Mouse (Mus musculus) telencephalon, adult 2 months (tissue): ENCODE results near the gene Pemt.

ENCODE experiments used
- DNase-seq: peaks from one replicate; pipeline ENCODE4 v3.0.0-alpha.2; 2011; ENCODE audit warnings: low read depth, low spot score

Pemt gene

DNA sequence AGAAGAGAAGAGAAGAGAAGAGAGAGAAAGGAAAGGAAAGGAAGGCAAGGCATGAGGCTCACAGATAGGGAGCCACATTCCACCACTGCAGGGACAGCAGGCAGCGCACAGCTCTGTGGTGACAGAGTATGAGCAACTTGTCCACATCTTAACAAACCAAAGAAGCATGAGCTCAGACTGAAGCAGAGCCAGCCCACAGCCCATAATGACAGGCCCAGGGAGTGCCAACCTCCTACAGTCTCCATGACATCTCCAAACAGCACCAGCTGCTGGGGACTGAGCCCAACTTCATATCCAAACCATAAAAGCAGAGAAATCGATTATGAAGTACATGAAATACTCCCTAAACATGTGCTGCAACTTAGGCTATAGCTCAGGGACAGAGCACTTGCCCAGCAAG is 11.7 kb upstream of the Pemt start:
- peak; percentile 72 for DNase-seq

DNA sequence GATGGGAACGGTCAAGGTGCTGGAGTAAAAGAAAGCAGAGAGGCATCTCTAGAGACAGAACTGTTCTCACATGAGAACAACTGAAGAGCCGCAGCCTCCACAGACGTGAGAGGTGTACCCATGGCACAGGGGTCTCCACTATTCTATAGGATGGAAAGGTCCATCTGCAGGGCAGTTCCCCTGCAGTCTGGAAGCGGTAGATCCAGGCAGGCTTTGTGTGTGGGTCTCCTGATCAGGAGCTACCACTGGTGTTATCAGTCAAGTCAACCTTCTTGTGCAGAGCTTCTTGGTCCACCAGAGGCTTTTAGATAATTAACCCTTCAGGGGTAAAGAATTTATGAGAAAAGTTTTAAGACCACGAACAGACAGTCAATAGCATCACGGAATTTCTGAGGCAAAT is 10.2 kb upstream of the Pemt start:
- no peak for DNase-seq

DNA sequence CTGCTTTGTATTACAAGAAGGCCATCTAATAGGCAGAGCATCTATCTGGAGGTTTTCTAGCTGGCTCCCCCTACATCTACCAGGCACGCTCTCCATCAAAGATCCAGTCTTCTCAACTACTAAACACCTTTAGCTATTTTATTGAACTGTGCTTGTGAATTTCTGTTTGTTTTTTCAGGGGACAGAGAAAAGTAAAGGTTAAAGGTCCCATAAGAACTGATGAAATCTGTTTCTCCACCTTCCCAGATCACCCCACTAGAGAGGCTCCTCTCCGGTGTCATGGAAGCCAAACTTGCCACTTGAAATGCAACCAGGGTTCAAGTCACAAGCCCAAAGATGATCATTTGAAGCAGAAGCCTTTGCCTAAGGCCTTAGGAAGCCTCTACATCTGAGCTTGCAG is 2.6 kb upstream of the Pemt start:
- no peak for DNase-seq

DNA sequence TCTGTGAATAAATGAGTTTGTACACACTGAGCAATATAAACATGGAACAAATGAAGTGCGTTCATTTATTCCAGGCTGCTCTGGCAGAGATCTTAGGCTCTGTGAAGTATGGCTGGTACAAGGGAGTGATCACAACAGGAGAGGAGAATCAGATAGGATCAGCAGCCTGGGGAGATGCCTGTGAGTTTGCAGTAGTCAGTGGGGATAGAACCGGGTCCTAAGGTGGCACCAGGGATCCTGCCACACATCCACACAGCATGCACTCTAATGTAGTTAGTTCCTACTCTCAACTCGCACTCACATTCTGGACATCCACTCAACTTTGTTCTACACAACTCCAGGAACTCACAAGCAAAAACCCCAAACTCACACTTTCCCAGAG is 622 bp downstream of the Pemt start:
- no peak for DNase-seq

DNA sequence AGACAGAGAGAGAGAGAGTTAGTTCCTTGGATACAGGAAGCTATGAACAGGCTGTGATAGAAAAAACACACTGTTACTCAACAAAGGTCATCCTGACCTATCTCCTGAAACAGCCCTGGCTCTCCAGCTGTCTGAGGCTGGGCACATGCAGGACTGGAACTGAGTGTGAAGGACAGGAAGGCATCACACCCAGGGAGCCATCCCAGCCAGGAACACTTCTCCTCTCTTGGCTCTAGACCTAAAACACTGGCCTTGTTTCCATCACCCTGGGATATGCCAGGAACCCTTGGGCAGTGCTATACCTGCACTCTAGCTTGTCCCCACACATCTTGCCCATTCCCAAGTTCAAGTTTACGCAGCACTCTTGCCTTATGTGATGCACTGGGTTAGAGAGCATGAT is 1.5 kb downstream of the Pemt start:
- DNase-seq = no peak

DNA sequence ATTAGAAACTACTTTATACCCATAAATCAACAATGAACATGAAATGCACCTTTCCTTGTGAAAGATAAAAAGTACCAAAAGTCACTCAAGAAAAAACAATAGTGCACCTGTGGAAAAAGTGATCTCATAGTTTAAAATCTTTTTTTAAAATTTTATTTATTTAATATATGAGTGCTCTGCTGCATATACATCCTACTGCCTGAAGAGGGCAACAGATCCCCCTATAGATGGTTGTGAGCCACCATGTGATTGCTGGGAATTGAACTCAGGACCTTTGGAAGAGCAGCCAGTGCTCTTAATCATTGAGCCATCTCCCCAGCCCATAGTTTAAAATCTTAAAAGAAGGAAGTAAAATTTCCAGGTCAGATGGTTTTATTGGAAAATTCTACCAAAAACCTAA is 4.0 kb downstream of the Pemt start:
- DNase-seq = no peak

DNA sequence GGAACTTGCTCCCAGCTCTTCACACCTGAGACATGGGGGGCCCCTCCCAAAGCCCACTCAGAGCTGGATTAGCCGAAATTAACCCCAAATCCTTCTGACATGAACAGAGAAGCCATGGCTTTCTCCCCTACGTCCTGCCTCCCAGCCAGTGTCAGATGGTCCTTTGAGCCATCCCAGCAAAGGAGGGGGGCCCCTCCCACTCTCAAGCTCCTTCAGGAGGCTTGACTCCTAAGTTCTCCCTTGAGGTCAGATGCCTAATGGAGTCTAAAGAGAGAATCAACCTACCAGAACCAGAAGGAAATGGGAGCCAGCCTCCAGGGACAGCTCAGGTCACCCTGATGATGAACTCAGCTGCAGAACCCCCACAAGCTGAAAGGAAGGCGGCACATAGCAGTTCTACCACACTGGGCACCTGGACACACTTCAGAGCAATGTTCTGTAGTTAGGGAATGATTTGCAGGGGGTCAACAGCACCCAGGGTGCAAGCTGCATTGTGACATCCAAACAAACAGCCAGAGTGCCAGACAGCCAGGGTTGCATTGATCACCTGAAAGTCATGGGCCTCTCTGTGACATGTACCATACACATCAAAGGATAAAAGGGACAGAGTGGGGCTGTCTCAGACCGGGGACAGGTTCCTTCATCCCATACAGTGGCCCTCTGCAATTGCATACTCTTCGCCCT is 9.6 kb downstream of the Pemt start:
- DNase-seq = no peak

DNA sequence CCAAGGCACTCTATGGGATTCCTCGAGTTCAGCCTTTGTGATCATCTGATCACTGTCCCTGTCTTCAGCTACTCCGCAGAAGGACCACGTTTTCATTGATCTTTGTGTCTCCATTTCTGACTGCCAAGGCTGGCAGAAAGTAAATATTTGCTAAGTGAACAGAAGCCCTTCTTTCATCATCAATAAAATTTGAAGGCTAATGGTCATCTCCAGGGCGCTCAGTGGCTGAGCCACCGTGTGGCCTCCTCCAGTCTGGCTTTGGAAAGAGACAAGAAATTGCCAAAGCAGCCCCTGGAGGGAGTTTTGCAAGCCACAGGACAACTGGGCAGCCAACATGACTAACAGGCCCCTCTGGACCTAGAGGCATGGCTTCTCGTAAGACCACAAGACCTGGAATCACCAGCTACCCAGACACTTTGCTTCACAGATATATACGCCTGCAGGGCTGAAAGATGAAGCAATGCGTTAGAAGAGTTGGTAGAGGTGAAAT is 11.3 kb downstream of the Pemt start:
- no peak for DNase-seq

DNA sequence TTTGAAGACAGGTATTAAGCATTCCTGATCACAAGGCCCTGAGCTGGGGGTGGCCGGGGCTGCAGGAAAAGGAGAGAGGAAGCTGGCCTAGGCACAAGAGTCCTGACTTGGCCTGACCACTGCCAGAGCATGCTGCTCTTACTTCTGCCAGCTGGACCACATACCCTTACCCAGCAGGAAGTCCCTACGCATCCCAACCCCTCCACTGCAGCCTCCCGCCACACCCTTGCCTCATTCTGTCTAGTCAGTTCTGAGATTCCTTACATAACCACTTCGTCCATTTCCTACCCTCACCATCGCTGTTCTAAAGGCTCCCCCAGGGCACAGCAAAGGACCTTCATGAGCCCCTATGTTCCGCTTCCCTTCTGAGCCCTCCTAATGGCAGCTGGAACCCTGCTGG is 12.0 kb downstream of the Pemt start:
- no peak for DNase-seq

DNA sequence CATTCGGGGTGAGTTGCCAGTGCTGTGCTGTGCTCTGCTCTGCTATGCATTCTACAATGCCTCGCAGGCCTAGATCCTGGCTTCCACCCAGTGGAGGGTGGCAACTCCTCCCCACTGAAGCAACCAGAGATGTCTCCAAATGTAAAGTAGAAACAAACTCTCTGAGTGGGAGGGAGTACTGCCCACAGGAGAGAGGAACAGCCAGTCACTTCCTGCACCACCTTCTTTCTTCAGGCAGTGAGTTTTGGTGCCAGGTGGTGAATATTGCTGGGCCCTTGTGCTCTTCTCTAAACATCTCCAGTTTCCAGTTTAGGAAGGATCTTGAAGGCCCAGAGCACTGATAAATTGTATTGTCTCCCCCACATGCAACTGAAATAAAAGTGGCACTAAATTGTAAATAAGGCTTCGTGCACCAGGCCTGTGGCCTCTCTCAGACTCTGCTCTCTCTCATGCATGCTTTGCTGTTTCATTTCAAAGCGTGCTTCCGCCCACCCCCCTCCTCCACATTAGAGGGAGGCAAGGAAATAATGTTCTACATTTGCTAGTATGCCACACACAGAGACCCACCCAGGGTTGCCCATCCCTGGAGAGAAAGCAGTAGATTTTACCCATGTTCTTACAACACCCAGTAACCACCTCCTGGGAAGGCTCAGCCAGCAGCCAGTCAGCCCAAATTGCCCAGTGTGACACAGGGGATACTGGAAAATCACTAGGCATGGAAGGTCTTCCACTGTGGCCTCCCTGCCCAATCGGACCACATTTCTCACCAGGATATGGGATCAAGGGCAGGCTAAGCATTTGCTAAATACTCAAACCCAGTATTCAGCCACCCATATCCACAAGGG is 13.5 kb downstream of the Pemt start:
- DNase-seq = peak; percentile 81

DNA sequence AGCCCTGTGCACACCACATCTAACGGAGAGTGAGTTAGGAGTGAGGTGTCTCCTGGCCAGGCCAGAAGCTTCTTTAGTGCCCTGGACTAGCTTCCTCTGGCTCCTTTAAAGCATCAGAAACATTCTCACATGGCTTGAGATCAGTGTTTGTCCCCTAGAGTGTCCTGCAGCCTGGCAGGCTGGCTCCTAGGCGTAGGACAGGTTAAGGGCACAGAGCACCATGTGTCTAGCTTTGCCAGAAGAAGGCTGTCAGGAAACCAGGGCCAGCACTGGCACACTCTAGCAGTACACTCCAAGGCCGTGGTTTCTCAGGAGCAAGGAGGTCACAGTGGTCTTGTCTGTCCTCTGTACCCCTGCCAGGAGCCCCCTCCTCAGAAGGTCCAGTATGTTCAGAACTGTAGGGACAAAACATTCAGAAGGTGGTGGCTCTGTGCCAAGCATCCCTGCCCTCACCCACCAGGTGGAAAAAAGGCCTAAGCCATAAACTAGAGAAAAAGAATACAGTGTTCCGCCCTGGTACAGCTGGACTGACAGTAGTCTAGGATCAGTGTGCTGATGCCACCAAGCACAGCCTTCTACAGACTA is 15.4 kb downstream of the Pemt start:
- DNase-seq = no peak

DNA sequence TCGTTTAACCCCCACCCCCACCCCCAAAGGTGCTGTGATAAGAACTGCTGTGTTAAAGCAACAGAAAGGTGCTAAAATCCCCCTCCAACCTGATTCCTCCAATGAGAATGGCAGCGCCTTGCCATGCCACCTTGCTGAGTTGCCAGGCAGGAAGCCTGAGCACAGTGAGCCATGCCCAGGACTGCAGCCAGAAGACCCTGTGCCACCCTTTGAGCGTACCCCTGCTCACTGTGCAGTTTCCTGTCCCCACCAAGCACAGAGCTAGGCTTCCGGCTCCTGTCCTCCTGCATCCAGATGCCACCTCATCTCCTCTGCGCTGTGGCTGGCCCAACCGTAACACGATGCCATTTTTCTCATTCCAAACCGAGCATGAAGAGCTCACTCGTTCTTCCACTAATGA is 16.3 kb downstream of the Pemt start:
- no peak for DNase-seq

DNA sequence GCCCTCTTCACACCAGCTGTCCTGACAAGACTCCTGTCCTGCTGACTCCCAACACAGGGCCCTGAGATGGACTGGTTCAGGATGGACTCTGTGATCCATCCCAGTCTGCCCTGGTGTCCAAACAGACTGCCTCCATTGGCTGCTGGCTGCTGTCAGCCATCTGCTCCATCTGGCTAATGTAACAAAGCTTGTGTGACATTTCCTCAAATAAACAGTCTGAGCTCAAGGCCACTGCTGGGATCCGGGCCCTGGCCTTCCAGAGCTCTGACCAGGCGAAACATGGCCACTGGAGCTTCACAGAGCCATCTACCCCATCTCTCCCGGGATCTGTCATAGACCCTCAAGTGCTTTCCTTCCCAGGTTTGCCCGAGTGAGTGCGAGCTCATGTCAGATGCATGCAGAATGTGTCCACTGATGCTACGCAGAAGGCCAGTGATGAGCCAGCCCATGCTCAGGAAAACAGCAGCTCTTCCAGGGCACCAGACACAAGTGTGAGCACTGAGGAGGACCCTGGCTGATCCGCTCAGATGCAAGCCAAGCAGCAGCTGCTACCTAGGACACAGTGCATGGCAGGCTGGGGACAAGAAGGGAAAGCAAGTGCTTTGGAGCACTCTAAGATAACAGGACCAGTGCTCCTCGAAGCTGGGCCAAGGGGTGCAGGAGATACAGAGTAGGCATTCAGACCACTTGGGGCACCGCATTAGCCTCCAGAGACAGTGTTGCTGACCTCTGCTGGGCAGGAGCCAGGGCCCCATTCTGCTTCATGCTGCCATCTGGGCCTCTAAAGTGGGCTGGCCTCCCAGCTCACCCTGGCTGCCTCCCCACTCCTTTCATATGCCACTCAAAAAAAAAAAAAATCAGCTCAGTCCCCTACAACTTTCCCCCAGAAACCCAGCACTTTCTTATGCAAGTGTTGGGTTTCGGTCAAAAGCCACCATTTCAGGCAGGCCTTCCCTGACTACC is 18.1 kb downstream of the Pemt start:
- DNase-seq = no peak

DNA sequence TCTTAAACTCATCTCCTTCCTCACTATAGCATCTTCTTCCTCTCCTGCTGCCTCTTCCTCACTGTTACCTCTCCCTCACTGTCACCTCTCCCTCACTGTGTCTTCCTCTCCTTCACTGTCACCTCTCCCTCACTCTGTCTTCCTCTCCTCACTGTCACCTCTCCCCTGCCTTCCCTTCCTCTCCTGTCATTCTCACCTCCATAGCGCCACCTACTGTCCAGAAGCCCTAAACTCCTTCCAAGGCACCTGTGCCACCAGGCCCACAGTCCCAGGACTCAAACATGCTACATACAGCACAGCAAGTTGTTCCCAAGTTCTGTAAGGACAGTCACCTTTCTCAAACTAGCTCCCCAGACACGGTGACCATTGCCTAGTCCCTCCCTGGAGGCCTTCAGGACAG is 19.0 kb downstream of the Pemt start:
- DNase-seq = peak; percentile 40

DNA sequence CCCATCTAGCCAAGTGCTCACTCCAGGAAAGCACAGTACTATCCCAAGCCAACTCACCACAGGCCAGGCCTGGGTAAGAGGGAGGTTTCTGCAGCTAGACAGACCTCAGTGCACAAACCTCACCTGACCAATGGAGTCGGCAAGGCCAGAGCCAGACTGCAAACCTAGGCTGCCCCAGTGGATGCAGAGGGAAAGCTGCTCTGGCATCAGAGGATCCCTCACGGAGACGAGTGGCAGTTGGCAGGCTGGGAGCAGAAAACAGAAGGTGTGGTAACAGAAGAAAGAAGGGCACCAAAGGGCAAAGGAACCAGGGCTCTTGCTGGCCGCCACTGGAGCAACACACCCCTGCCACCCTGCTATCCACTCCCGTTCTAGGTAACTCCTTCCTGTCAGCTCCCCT is 20.1 kb downstream of the Pemt start:
- DNase-seq = no peak

DNA sequence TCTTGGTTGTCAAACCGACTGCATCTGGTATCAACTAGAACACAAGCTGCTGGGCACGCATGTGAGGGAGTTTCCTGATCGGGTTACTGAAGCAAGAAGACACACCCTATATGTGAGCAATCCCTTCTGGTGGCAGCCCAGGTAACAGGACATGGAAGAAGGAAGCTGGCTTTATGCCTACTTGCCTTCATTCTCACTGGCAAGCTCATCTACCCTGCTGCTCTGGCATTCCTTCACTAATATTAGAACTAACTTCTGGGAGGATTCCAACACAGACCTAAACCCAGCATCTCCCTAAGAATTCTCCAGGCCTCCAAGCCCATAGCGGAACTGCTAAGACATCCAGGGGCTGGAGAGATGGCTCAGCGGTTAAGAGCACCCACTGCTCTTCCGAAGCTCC is 25.1 kb downstream of the Pemt start:
- DNase-seq = no peak

DNA sequence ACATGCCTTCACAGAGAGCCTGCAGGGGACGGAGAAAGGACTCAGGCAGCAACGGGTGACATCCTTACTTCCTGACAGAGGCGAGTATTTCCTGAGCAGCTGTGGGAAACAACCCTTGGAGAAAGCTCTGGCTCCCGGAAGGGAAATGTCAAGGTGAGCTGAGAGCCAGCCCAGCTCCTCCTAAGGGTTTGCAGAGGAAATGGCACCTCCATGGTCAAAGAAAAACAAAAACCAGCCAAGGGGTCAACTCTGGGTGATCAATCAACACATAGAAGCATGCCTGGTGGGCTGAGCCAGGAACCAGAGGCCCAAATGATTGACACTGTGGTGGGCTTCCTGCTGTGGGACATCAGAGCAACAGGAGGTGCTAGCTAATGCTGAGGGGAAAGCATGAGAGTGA is 29.6 kb downstream of the Pemt start:
- DNase-seq = no peak

DNA sequence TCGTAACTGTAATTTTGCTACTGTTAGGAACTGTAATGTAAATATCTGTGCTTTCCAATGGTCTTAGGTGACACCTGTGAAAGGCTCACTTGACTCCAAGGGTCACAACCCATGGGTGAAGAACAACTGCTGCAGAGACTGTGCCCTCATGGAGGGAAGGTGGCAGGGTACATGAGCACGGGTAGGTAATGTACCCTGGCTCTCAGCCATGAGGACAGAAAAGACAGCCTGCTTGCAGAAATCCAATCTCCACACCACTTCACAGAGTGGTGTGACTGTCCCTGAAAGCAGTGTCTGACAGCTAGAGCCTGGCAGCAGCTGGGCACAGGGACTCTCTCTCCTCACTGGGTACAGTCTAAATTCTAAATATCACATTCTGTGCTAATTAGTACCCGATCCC is 34.8 kb downstream of the Pemt start:
- DNase-seq = no peak

DNA sequence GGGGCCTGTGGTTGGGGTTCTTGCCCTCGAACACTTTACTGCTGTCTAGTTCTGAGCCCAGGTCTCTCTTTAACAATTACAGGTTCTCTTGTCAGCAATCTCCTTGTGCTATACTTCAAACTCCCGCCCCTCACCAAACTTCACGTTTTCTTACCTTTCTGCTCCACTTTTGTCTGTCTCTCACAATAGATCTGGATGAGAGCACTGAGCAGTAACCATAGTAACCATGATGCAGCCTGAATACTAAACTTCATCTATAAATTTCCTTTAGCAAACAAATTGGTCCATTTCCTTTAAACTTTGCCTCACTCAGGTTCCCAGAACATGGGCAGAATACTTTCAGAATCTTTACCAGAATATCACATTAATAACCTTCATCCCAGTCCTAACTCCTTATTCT is 36.8 kb downstream of the Pemt start:
- no peak for DNase-seq

DNA sequence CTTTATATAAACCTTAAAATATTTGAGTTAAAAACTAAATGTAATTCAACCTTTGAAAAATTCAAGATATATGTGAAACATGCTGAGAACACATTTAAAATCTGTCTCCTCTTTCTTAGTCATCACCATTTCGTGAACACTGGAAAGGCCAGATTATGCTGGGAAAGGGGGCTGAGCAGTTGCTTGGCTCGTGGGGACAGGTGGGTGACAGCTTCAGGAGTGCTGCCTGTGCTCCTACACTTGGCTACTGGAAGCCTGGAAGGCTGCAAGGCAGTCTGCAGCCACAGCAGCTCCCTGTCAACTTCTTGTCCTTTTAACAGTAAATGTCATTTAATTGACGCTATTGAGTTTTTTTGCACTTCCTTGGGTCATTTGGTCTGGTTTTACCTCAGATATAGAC is 40.4 kb downstream of the Pemt start:
- no peak for DNase-seq

DNA sequence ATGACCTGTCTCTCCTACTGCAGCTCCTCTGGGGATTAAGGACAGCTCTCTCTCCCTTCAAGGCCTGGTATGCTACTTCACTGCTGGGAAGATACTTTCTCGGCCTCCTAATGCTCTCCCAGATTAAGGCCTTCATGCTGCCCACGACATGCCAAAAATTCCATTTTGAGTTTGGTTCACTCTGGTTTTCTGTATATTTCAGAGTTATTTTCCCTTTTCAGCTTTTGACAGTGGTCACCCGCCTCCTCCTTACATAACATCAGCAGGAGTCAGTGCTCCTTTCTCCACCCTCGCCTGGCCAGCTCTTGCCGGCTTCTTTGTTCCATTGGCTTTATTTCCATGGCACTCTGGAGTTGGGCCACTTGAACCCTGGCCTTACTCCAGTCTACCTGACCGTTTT is 41.6 kb downstream of the Pemt start:
- peak; percentile 52 for DNase-seq

DNA sequence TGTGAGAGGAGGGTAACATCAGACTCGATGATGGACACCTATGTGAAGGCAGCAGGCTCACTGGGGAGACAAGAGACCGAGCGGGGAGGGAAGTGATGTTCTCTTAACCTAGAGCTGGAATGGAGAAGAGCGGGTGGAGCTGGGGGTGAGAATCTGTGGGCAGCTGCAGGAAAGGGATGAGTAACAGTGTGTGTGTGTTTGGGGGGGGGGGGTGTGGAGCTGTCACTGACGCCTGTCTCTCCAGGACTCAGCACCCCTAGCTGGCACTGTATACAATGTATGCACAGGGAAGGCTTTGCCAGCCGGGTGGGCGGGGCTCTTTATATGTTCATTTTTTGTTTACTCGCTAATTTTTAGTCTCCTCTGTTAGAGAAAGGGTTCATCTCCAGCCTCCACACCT is 42.5 kb downstream of the Pemt start:
- DNase-seq = peak; percentile 29
